Mouse (Mus musculus) kidney, postnatal 0 days (tissue): ENCODE data around the gene Pou6f1. TPM values are rescaled to one million over a fixed set of nuclear protein-coding genes. Genes with fewer than 3 reads are reported as not detected.

Experiments
- ATAC-seq: fragments of 200-750 bp; cut with Nextera tagmentation; replicated peaks from 2 replicates; pipeline ENCODE4 v1.8.0; 2017; ENCODE audit warnings: low read depth, moderate number of reproducible peaks, moderate TSS enrichment, moderate library complexity; ENCODE audit not compliant: low FRiP score
- DNase-seq: peaks from one replicate; pipeline ENCODE4 v3.0.0-alpha.2; 2016; ENCODE audit warnings: low spot score
- H3K27ac ChIP-seq: fragments of 300-500 bp; sonication (generic); 2 replicates; pipeline ENCODE4 v1.5.1; 2014; ENCODE audit warnings: mild to moderate bottlenecking
- H3K27me3 ChIP-seq: fragments of 300-500 bp; sonication (generic); 2 replicates; pipeline ENCODE4 v1.6.1; 2014; ENCODE audit warnings: low read length, mixed read lengths; ENCODE audit not compliant: insufficient read depth
- H3K36me3 ChIP-seq: fragments of 300-500 bp; sonication (generic); 2 replicates; pipeline ENCODE4 v1.6.1; 2014; ENCODE audit warnings: low read length, mixed read lengths; ENCODE audit not compliant: insufficient read depth
- H3K4me1 ChIP-seq: fragments of 300-500 bp; sonication (generic); replicated peaks from 2 replicates; pipeline ENCODE4 v1.6.1; 2014; ENCODE audit warnings: antibody characterized with exemption, low read length, mixed read lengths; ENCODE audit not compliant: insufficient read depth
- H3K4me2 ChIP-seq: fragments of 300-500 bp; sonication (generic); 2 replicates; pipeline ENCODE4 v1.6.1; 2014; ENCODE audit warnings: mild to moderate bottlenecking, low read length, moderate library complexity, mixed read lengths
- H3K4me3 ChIP-seq: fragments of 300-500 bp; sonication (generic); replicated peaks from 2 replicates; pipeline ENCODE4 v1.5.1; 2014; ENCODE audit warnings: low read depth, low read length
- H3K9ac ChIP-seq: fragments of 300-500 bp; sonication (generic); 2 replicates; pipeline ENCODE4 v1.6.1; 2014; ENCODE audit warnings: low read depth, low read length
- H3K9me3 ChIP-seq: fragments of 300-500 bp; sonication (generic); replicated peaks from 2 replicates; pipeline ENCODE4 v1.6.1; 2016; ENCODE audit warnings: low read length, inconsistent platforms, mixed read lengths
- CTCF ChIP-seq: IDR thresholded peaks from 2 replicates; pipeline ENCODE4 v1.5.1; 2016; ENCODE audit warnings: antibody characterized with exemption, low read depth, mild to moderate bottlenecking, moderate library complexity
- WGBS: fragments of 180-500 bp; shearing (Covaris S2); extraction: QIAGEN DNeasy Blood & Tissue Kit; methylation state at CpG from one replicate; pipeline ENCODE4 v1.1.7; 2014; 5-methylcytosine and 5-hydroxymethylcytosine counted together
- polyA plus RNA-seq: library from polyadenylated mRNA; unstranded; fragments of >200 nt; fragmentation: Nextera tagmentation; extraction: Ambion mirVana; gene quantifications from 2 replicates; pipeline ENCODE4 v1.2.1, GENCODE M21; 2015

Gene Pou6f1
- polyA plus RNA-seq, result 9.5 and 9.7 TPM in 2 replicates

GRCm38 (mm10) chr15:100599276-100600046 lies at the start of gene Pou6f1:
Pou6f1 (minus strand) TSS chr15:100599984.
- ATAC-seq (peak; percentile 60), DNase-seq (peak; percentile 35)
- peak within 1 kb of the TSS; percentile 93 for H3K27ac ChIP-seq
- H3K4me1 ChIP-seq, result peaks cover 14% of the 10 kb centered on the region; the same call in 1 of the 2 replicates
- peak within 1 kb of the TSS; percentile 89 for H3K4me2 ChIP-seq
- no peak for TF ChIP-seq CTCF
- WGBS, result under 1% methylated on average over 75 of the region's 76 CpGs
- H3K27me3 ChIP-seq, result no peaks in the 10 kb centered on the region
- H3K9me3 ChIP-seq, result no peaks in the 10 kb centered on the region
- peak within 1 kb of the TSS; percentile 96 for H3K4me3 ChIP-seq
- H3K9ac ChIP-seq, result peak within 1 kb of the TSS; percentile 92
- H3K36me3 ChIP-seq, result no peaks in the 10 kb centered on the region

- no peak for DNase-seq
- no peak overlapping the region for H3K4me2 ChIP-seq
- no peaks in the 10 kb centered on the region for H3K36me3 ChIP-seq
- H3K27me3 ChIP-seq, result no peaks in the 10 kb centered on the region
- TF ChIP-seq CTCF, result no peak
- H3K9me3 ChIP-seq, result no peaks in the 10 kb centered on the region
- H3K4me3 ChIP-seq, result no peak overlapping the region
- no peak for ATAC-seq
- no peak overlapping the region for H3K9ac ChIP-seq
- H3K27ac ChIP-seq, result no peak overlapping the region
- 80% methylated on average over 6 of the region's 6 CpGs for WGBS
- H3K4me1 ChIP-seq, result no peaks in the 10 kb centered on the region
Measured at GRCm38 (mm10) chr15:100646161-100646560, 46.4 kb upstream of the Pou6f1 start.

GRCm38 (mm10) chr15:100642451-100642850 lies 42.7 kb upstream of the Pou6f1 start:
- ATAC-seq, result no peak
- Histone ChIP-seq H3K4me3 (no peak overlapping the region), H3K9ac (no peak overlapping the region), H3K4me2 (no peak overlapping the region), H3K27me3 (no peaks in the 10 kb centered on the region), H3K27ac (no peak overlapping the region), H3K9me3 (no peaks in the 10 kb centered on the region), H3K4me1 (peaks cover 9% of the 10 kb centered on the region), H3K36me3 (no peaks in the 10 kb centered on the region)
- DNase-seq, result peak; percentile 69
- whole genome bisulfite sequencing, result 62% methylated on average over 7 of the region's 7 CpGs
- 0 out of 2 replicates have a peak, but pooled peaks have one; percentile 7 for TF ChIP-seq CTCF

GRCm38 (mm10) chr15:100641226-100641810 lies 41.5 kb upstream of the Pou6f1 start:
- ATAC-seq, result no peak
- no peak overlapping the region for H3K4me2 ChIP-seq
- WGBS, result 54% methylated on average over 15 of the region's 16 CpGs
- H3K9ac ChIP-seq, result no peak overlapping the region
- H3K9me3 ChIP-seq, result no peaks in the 10 kb centered on the region
- H3K27me3 ChIP-seq, result no peaks in the 10 kb centered on the region
- H3K4me1 ChIP-seq, result peaks cover 9% of the 10 kb centered on the region
- no peak overlapping the region for H3K4me3 ChIP-seq
- no peaks in the 10 kb centered on the region for H3K36me3 ChIP-seq
- no peak for TF ChIP-seq CTCF
- no peak overlapping the region for H3K27ac ChIP-seq
- no peak for DNase-seq

GRCm38 (mm10) chr15:100639972-100640750 lies 40.4 kb upstream of the Pou6f1 start:
- Histone ChIP-seq H3K9ac (no peak overlapping the region), H3K27me3 (no peaks in the 10 kb centered on the region), H3K27ac (no peak overlapping the region), H3K4me1 (peaks cover 9% of the 10 kb centered on the region), H3K4me2 (no peak overlapping the region), H3K9me3 (no peaks in the 10 kb centered on the region), H3K4me3 (no peak overlapping the region), H3K36me3 (no peaks in the 10 kb centered on the region)
- WGBS, result 77% methylated on average over 16 of the region's 16 CpGs
- DNase-seq (no peak), ATAC-seq (no peak)
- no peak for TF ChIP-seq CTCF

GRCm38 (mm10) chr15:100637661-100638060 lies 37.9 kb upstream of the Pou6f1 start:
- peak overlapping the region; percentile 70; the same call in 1 of the 2 replicates for H3K4me3 ChIP-seq
- H3K9me3 ChIP-seq, result no peaks in the 10 kb centered on the region
- 0 out of 2 replicates have a peak overlapping the region, but pooled peaks have one; percentile 91 for H3K27ac ChIP-seq
- ATAC-seq, result no peak
- H3K4me2 ChIP-seq, result peak overlapping the region; percentile 92; the same call in 1 of the 2 replicates
- no peaks in the 10 kb centered on the region for H3K27me3 ChIP-seq
- TF ChIP-seq CTCF, result peak; percentile 59
- no peaks in the 10 kb centered on the region for H3K36me3 ChIP-seq
- no peak overlapping the region for H3K9ac ChIP-seq
- 12% methylated on average over 6 of the region's 6 CpGs for WGBS
- peak; percentile 70 for DNase-seq
- H3K4me1 ChIP-seq, result peaks cover 14% of the 10 kb centered on the region
